Mouse (Mus musculus) hindbrain, postnatal 0 days (tissue): Measurements from ENCODE around the gene Ipo5. TPM values are rescaled to one million over a fixed set of nuclear protein-coding genes. Genes with fewer than 3 reads are reported as not detected.
A peak's percentile ranks its signal among the peaks of the same experiment; 100 is the strongest.

Source experiments
- ATAC-seq: fragments of 200-750 bp; cut with Nextera tagmentation; 2 replicates; pipeline ENCODE4 v1.8.0; 2017; ENCODE audit warnings: mild to moderate bottlenecking, moderate TSS enrichment, moderate library complexity
- DNase-seq: peaks from one replicate; pipeline ENCODE4 v3.0.0-alpha.2; 2015; ENCODE audit warnings: low spot score
- H3K27ac ChIP-seq: fragments of 300-500 bp; sonication (generic); 2 replicates; pipeline ENCODE4 v1.5.1; 2014; ENCODE audit warnings: mild to moderate bottlenecking
- H3K27me3 ChIP-seq: fragments of 300-500 bp; sonication (generic); 2 replicates; pipeline ENCODE4 v1.6.1; 2014; ENCODE audit warnings: low read length, mixed read lengths; ENCODE audit not compliant: insufficient read depth
- H3K36me3 ChIP-seq: fragments of 300-500 bp; sonication (generic); 2 replicates; pipeline ENCODE4 v1.6.1; 2014; ENCODE audit warnings: low read length, mixed read lengths; ENCODE audit not compliant: insufficient read depth
- H3K4me1 ChIP-seq: fragments of 300-500 bp; sonication (generic); 2 replicates; pipeline ENCODE4 v1.6.1; 2014; ENCODE audit warnings: antibody characterized with exemption, low read length, mixed read lengths; ENCODE audit not compliant: insufficient read depth
- H3K4me2 ChIP-seq: fragments of 300-500 bp; sonication (generic); 2 replicates; pipeline ENCODE4 v1.6.1; 2014; ENCODE audit warnings: low read depth, mild to moderate bottlenecking, low read length, moderate library complexity, mixed read lengths
- H3K4me3 ChIP-seq: fragments of 300-500 bp; sonication (generic); 2 replicates; pipeline ENCODE4 v1.5.1; 2014; ENCODE audit warnings: low read length
- H3K9ac ChIP-seq: fragments of 300-500 bp; sonication (generic); replicated peaks from 2 replicates; pipeline ENCODE4 v1.6.1; 2014; ENCODE audit warnings: mild to moderate bottlenecking, low read length, moderate library complexity, mixed read lengths
- H3K9me3 ChIP-seq: fragments of 300-500 bp; sonication (generic); 2 replicates; pipeline ENCODE4 v1.6.1; 2016; ENCODE audit warnings: low read length, mixed read lengths
- CTCF ChIP-seq: IDR thresholded peaks from 2 replicates; pipeline ENCODE4 v1.5.1; 2016; ENCODE audit warnings: antibody characterized with exemption, control low read depth, low read depth
- WGBS: fragments of 180-500 bp; shearing (Covaris S2); extraction: QIAGEN DNeasy Blood & Tissue Kit; methylation state at CpG from one replicate; pipeline ENCODE4 v1.1.7; 2014; 5-methylcytosine and 5-hydroxymethylcytosine counted together
- polyA plus RNA-seq: library from polyadenylated mRNA; unstranded; fragments of >200 nt; fragmentation: Nextera tagmentation; extraction: Ambion mirVana; gene quantifications from 2 replicates; pipeline ENCODE4 v1.2.1, GENCODE M21; 2015
- total RNA-seq: library from RNA; depleted of rRNA; stranded (reverse); fragments of >200 nt; gene quantifications from 2 replicates; pipeline ENCODE4 v1.2.3, GENCODE M21; 2014

The Ipo5 gene
- total and polyA plus RNA-seq, 2 experiments from 2014 or later: 45.4 to 73.9 TPM

GRCm38 (mm10) chr14:120960551-120960950 is 49.5 kb downstream of the Ipo5 start:
- H3K4me1 ChIP-seq: no peaks in the 10 kb centered on the region
- no peaks in the 10 kb centered on the region for H3K36me3 ChIP-seq
- H3K27me3 ChIP-seq: no peaks in the 10 kb centered on the region
- DNase-seq: no peak
- no peaks in the 10 kb centered on the region for H3K9me3 ChIP-seq
- H3K27ac ChIP-seq: no peak overlapping the region
- H3K4me3 ChIP-seq: no peak overlapping the region
- no peak for ATAC-seq
- no peak overlapping the region for H3K9ac ChIP-seq
- WGBS: 59% methylated on average over 8 of the region's 8 CpGs
- TF ChIP-seq CTCF: no peak
- no peak overlapping the region for H3K4me2 ChIP-seq

DNA sequence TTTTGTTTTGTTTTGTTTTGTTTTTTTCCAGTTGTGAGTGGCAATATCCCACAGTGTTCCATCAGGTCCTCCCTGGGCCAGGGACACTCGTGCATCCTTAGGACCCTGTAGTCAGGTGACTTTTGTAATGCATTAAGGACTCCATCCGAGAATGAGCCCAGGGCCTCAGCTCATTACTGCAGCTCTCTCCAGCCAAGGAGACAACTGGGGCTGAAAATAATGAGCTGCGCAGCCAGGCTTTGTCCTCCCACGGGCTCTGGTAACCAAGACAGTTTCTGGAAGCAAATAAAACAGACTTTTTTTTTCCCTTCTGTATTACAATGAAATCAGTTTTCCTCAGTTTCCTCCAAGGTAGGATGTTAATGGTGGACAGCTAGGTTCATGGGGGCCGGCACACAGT is 50.0 kb downstream of the Ipo5 start:
- H3K27ac ChIP-seq: no peak overlapping the region
- ATAC-seq (peak; percentile 27; the same call in 1 of the 2 replicates), DNase-seq (no peak)
- no peak overlapping the region for H3K4me3 ChIP-seq
- WGBS: 32% methylated on average over 5 of the region's 5 CpGs
- no peaks in the 10 kb centered on the region for H3K9me3 ChIP-seq
- H3K4me1 ChIP-seq: no peaks in the 10 kb centered on the region
- H3K4me2 ChIP-seq: no peak overlapping the region
- no peaks in the 10 kb centered on the region for H3K27me3 ChIP-seq
- no peak overlapping the region for H3K9ac ChIP-seq
- H3K36me3 ChIP-seq: no peaks in the 10 kb centered on the region
- TF ChIP-seq CTCF: no peak

DNA sequence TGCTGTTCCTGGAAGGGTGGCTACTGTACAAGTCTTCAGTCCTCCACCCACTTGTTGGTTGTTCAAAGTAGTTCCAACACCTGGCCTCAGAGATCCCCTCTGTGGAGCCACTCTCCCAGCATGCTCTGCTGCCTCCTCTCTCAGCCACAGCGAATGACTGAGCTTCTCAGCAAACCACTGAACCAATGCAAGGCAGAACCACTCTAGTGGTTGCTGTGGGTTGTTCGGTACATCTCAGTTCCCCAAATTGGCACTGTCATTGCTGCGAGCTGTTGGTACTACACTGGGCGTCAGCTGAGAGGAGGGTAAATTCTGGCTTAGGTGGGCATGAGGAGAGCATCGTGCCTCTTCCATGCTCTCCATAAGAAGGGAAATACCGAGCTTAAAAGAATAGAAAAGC is 56.0 kb downstream of the Ipo5 start:
- Histone ChIP-seq H3K4me3 (no peak overlapping the region), H3K27me3 (no peaks in the 10 kb centered on the region), H3K9me3 (no peaks in the 10 kb centered on the region), H3K4me2 (no peak overlapping the region), H3K36me3 (no peaks in the 10 kb centered on the region), H3K4me1 (no peaks in the 10 kb centered on the region), H3K9ac (no peak overlapping the region), H3K27ac (no peak overlapping the region)
- no peak for TF ChIP-seq CTCF
- no peak for ATAC-seq
- DNase-seq: no peak
- 83% methylated on average over 6 of the region's 6 CpGs for WGBS

DNA sequence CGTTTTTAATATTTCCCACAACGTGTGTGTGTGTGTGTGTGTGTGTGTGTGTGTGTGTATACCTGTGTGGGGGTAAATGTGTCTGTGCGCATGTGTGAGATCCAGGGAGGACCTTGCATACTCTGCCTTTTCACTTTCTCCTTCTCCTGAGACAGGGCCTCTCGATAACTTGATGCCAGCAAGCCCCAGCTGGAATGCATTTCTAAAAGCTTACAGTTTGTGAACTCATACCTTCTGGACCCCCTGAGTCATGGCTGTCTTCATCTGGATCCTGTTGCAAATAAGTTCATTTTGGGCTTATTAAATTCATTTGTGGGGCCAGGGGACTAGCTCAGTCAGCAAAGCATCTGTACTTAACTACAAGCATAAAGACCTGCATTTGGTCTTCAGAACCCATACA is 57.7 kb downstream of the Ipo5 start:
- Histone ChIP-seq H3K27me3 (no peaks in the 10 kb centered on the region), H3K4me3 (no peak overlapping the region), H3K9me3 (no peaks in the 10 kb centered on the region), H3K36me3 (no peaks in the 10 kb centered on the region), H3K9ac (no peak overlapping the region), H3K27ac (no peak overlapping the region), H3K4me1 (no peaks in the 10 kb centered on the region), H3K4me2 (no peak overlapping the region)
- DNase-seq (no peak), ATAC-seq (no peak)
- WGBS: 91% methylated on average over 4 of the region's 4 CpGs
- no peak for TF ChIP-seq CTCF

DNA sequence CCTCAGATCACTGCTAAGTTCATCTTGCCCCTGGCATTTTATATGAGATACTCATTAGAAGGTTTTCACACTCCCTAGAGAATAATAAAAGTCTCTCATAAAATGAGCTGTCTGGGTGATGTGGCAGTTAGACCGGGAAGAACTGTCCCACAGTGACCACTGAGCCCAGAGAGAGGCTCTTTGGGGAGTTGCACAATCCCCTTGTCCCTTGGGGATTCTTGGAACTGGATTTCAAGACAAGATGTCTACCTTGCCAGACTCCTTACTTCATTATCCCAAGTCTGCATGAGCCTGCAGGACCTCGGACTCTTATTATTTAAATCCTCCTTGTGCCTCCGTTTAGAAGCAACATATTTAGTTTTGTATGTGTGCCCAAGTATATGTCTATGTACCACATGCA is 58.6 kb downstream of the Ipo5 start:
- 91% methylated on average over 3 of the region's 3 CpGs for WGBS
- no peak for TF ChIP-seq CTCF
- H3K27me3 ChIP-seq: no peaks in the 10 kb centered on the region
- H3K36me3 ChIP-seq: no peaks in the 10 kb centered on the region
- H3K9me3 ChIP-seq: no peaks in the 10 kb centered on the region
- no peak overlapping the region for H3K4me2 ChIP-seq
- no peak overlapping the region for H3K4me3 ChIP-seq
- H3K27ac ChIP-seq: no peak overlapping the region
- H3K9ac ChIP-seq: no peak overlapping the region
- ATAC-seq (no peak), DNase-seq (no peak)
- no peaks in the 10 kb centered on the region for H3K4me1 ChIP-seq

DNA sequence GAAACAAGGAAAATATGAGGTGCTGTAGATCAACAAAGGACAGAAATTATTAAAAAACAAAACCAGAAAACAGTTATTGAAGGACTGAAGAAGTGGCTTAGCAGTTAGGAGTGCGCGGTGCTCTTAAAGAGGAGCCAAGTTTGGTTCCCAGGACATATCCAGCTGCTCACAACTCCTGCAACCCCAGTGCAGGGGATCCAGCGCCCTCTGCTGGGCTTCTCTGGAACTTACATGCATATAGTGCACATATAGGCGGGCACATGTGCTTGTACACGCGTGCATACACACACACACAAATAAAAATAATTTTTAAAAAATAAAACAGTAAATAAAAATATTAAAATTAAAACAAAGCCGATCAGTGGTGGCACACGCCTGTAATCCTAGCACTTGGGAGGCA is 59.6 kb downstream of the Ipo5 start:
- Histone ChIP-seq H3K27me3 (no peaks in the 10 kb centered on the region), H3K36me3 (no peaks in the 10 kb centered on the region), H3K4me1 (no peaks in the 10 kb centered on the region), H3K27ac (no peak overlapping the region), H3K4me2 (no peak overlapping the region), H3K9ac (no peak overlapping the region), H3K4me3 (no peak overlapping the region), H3K9me3 (no peaks in the 10 kb centered on the region)
- peak; percentile 58 for TF ChIP-seq CTCF
- WGBS: 84% methylated on average over 8 of the region's 8 CpGs
- no peak for DNase-seq
- no peak for ATAC-seq

DNA sequence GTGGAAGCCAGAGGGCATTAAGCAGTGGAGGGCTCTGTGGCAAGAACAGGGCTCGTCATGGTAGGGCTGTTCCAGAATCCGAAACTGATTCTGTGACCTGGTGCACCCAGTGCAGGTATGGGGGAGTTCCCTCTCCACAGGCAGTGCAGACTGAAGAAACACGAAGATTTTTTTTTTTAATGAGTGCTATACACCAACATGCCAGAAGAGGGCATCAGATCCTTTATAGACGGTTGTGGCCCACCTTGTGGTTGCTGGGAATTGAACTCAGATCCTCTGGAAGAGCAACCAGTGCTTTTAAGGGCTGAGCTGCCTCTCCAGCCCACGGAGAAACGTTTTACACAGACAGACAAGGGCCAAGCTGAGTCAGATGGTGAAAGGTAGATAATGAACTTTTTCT is 60.3 kb downstream of the Ipo5 start:
- no peaks in the 10 kb centered on the region for H3K9me3 ChIP-seq
- no peak for DNase-seq
- no peak overlapping the region for H3K27ac ChIP-seq
- TF ChIP-seq CTCF: no peak
- H3K4me3 ChIP-seq: no peak overlapping the region
- no peaks in the 10 kb centered on the region for H3K36me3 ChIP-seq
- no peak for ATAC-seq
- H3K9ac ChIP-seq: no peak overlapping the region
- no peaks in the 10 kb centered on the region for H3K27me3 ChIP-seq
- no peak overlapping the region for H3K4me2 ChIP-seq
- no peaks in the 10 kb centered on the region for H3K4me1 ChIP-seq
- 71% methylated on average over 6 of the region's 6 CpGs for WGBS

GRCm38 (mm10) chr14:120979559-120979958 is 68.5 kb downstream of the Ipo5 start:
- no peak overlapping the region for H3K27ac ChIP-seq
- no peaks in the 10 kb centered on the region for H3K9me3 ChIP-seq
- DNase-seq: peak; percentile 70
- WGBS: 41% methylated on average over 3 of the region's 3 CpGs
- no peak overlapping the region for H3K9ac ChIP-seq
- H3K27me3 ChIP-seq: no peaks in the 10 kb centered on the region
- peak; percentile 84 for TF ChIP-seq CTCF
- H3K4me2 ChIP-seq: no peak overlapping the region
- ATAC-seq: peak; percentile 55; the same call in 1 of the 2 replicates
- H3K4me3 ChIP-seq: no peak overlapping the region
- no peaks in the 10 kb centered on the region for H3K4me1 ChIP-seq
- H3K36me3 ChIP-seq: no peaks in the 10 kb centered on the region
